Mouse (Mus musculus): ENCODE measurements around the gene Usp6nl. TPM values are rescaled to one million over a fixed set of nuclear protein-coding genes. Genes with fewer than 3 reads are reported as not detected.
A peak's percentile ranks its signal among the peaks of the same experiment; 100 is the strongest.

Gene Usp6nl
- polyA plus RNA-seq, 2 experiments, result 2.8 to 3.3 TPM

DNA sequence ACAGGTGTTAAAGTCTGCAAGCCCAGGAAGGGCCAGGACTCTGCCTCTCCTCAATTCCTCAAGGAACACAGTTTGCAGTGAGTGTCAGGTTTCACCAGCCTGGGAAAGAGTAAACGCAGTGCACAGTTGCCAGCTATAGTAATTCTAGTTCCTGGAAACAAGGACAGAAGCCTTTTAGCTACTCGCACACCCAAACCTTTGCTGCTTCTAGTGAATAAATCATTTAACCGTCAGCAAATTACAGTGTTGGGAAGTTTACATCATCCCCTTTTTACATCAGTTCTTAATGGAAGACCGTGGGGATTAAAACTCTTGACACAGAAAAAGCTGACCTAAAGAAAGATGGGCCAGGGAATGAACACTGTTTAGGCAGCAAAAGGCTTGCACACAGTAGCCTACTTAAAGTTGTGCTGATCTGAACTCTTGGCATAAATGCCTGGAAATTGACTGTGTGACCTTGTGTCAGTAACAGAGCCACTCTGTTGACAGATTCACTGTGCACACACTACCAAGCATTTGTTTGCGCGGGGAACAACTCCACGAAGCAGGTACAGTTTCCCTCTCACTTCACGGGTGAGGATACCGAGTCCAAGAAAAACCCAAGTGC lies 595 bp upstream of the Usp6nl start:
- WGBS (ENCODE audit: insufficient replicate concordance), result 26% methylated on average over 9 of the region's 9 CpGs
- ATAC-seq (ENCODE audit: insufficient read depth), result peak; percentile 32

GRCm38 (mm10) chr2:6322938-6323521 lies 563 bp downstream of the Usp6nl start:
- H3K9ac ChIP-seq (replicated peaks), result peak overlapping the region; percentile 80
- no peaks in the 10 kb centered on the region for H3K9me3 ChIP-seq (ENCODE audit: control insufficient read depth, low read length)
- H3K27me3 ChIP-seq (ENCODE audit: control insufficient read depth, insufficient read depth, low read length), result no peaks in the 10 kb centered on the region
- peak; percentile 34 to 44 (median 40) for DNase-seq (ENCODE audit: low read depth in 3 of 3, low spot score in 3 of 3)
- H3K36me3 ChIP-seq (replicated peaks; ENCODE audit: control insufficient read depth, insufficient read depth, low read depth), result no peaks in the 10 kb centered on the region
- H3K27ac ChIP-seq, result peak overlapping the region; percentile 47
- 1% methylated on average over 65 of the region's 70 CpGs for WGBS (ENCODE audit: insufficient replicate concordance)
- peak overlapping the region; percentile 80 for H3K4me2 ChIP-seq (ENCODE audit: low read depth)
- H3K4me3 ChIP-seq (ENCODE audit: insufficient read depth in 1 of 2, low read depth in 2 of 2, low read length in 2 of 2), result peak overlapping the region; percentile 87 to 98
- TF ChIP-seq CTCF (IDR thresholded peaks at IDR 0.05; ENCODE audit: low read depth) (peak; percentile 25; the same call in 1 of the 2 replicates), EP300 (IDR thresholded peaks at IDR 0.05; ENCODE audit: low read depth) (no peak)
- peaks cover 11 to 17% of the 10 kb centered on the region in 2 experiments for H3K4me1 ChIP-seq (replicated peaks; ENCODE audit: control insufficient read depth in 2 of 2, insufficient read depth in 2 of 2, low read length in 1 of 2)
- peak; percentile 55 for ATAC-seq (ENCODE audit: insufficient read depth)

More for the DNA sequence above, 595 bp upstream of the Usp6nl start:
- Histone ChIP-seq H3K27ac (peak overlapping the region; percentile 78), H3K4me1 (replicated peaks; ENCODE audit: control insufficient read depth in 2 of 2, insufficient read depth in 2 of 2, low read length in 1 of 2) (peaks cover 11 to 17% of the 10 kb centered on the region in 2 experiments), H3K9me3 (ENCODE audit: control insufficient read depth, low read length) (no peaks in the 10 kb centered on the region), H3K4me2 (ENCODE audit: low read depth) (peak overlapping the region; percentile 80), H3K4me3 (ENCODE audit: insufficient read depth in 1 of 2, low read depth in 2 of 2, low read length in 2 of 2) (peak overlapping the region; percentile 87 to 98), H3K36me3 (replicated peaks; ENCODE audit: control insufficient read depth, insufficient read depth, low read depth) (no peaks in the 10 kb centered on the region), H3K27me3 (ENCODE audit: control insufficient read depth, insufficient read depth, low read length) (no peaks in the 10 kb centered on the region), H3K9ac (replicated peaks) (peak overlapping the region; percentile 80)
- DNase-seq (ENCODE audit: low read depth in 3 of 3, low spot score in 3 of 3), result no peak
- TF ChIP-seq CTCF (IDR thresholded peaks at IDR 0.05; ENCODE audit: low read depth), result no peak
- no peak for TF ChIP-seq EP300 (IDR thresholded peaks at IDR 0.05; ENCODE audit: low read depth)

GRCm38 (mm10) chr2:6325646-6326045 lies 3.2 kb downstream of the Usp6nl start:
- Histone ChIP-seq H3K9ac (replicated peaks) (no peak overlapping the region), H3K4me2 (ENCODE audit: low read depth) (no peak overlapping the region), H3K36me3 (replicated peaks; ENCODE audit: control insufficient read depth, insufficient read depth, low read depth) (no peaks in the 10 kb centered on the region), H3K9me3 (ENCODE audit: control insufficient read depth, low read length) (no peaks in the 10 kb centered on the region), H3K4me3 (ENCODE audit: insufficient read depth in 1 of 2, low read depth in 2 of 2, low read length in 2 of 2) (no peak overlapping the region), H3K4me1 (replicated peaks; ENCODE audit: control insufficient read depth in 2 of 2, insufficient read depth in 2 of 2, low read length in 1 of 2) (peaks cover 23 to 34% of the 10 kb centered on the region in 2 experiments), H3K27me3 (ENCODE audit: control insufficient read depth, insufficient read depth, low read length) (no peaks in the 10 kb centered on the region), H3K27ac (no peak overlapping the region)
- ATAC-seq (ENCODE audit: insufficient read depth) (no peak), DNase-seq (ENCODE audit: low read depth in 3 of 3, low spot score in 3 of 3) (no peak)
- 80% methylated on average over 3 of the region's 3 CpGs for WGBS (ENCODE audit: insufficient replicate concordance)
- no peak for TF ChIP-seq CTCF (IDR thresholded peaks at IDR 0.05; ENCODE audit: low read depth)
- TF ChIP-seq EP300 (IDR thresholded peaks at IDR 0.05; ENCODE audit: low read depth), result no peak

DNA sequence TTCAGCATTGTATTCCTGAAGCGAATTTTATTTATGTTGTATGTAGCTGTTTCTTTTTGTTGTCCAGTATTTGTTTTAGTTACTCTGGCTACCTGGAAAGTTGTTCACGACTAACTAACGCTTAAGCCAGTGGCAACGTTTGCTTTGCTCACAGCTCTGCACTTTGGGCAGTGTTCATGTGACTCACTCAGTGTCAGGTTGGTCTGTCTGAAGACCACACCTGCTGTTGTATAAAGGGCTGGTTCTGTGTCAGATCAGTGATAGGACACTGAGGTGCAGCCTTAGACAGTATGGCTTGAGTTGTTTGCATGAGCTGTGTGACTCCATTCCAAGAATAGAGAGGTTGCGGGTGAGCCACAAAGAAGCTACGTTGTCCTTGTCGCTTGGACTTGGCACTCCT lies 6.5 kb downstream of the Usp6nl start:
- H3K27ac ChIP-seq, result no peak overlapping the region
- no peak for ATAC-seq (ENCODE audit: insufficient read depth)
- 72% methylated on average over 7 of the region's 7 CpGs for WGBS (ENCODE audit: insufficient replicate concordance)

GRCm38 (mm10) chr2:6330756-6331155 lies 8.3 kb downstream of the Usp6nl start:
- 62% methylated on average over 8 of the region's 8 CpGs for WGBS (ENCODE audit: insufficient replicate concordance)
- Histone ChIP-seq H3K4me3 (ENCODE audit: insufficient read depth in 1 of 2, low read depth in 2 of 2, low read length in 2 of 2) (no peak overlapping the region), H3K4me2 (ENCODE audit: low read depth) (peak overlapping the region; percentile 59), H3K27me3 (ENCODE audit: control insufficient read depth, insufficient read depth, low read length) (no peaks in the 10 kb centered on the region), H3K9me3 (ENCODE audit: control insufficient read depth, low read length) (no peaks in the 10 kb centered on the region), H3K9ac (replicated peaks) (no peak overlapping the region), H3K27ac (peak overlapping the region; percentile 19), H3K4me1 (replicated peaks; ENCODE audit: control insufficient read depth in 2 of 2, insufficient read depth in 2 of 2, low read length in 1 of 2) (peaks cover 49 to 56% of the 10 kb centered on the region in 2 experiments), H3K36me3 (replicated peaks; ENCODE audit: control insufficient read depth, insufficient read depth, low read depth) (no peaks in the 10 kb centered on the region)
- DNase-seq (ENCODE audit: low read depth in 3 of 3, low spot score in 3 of 3), result no peak
- TF ChIP-seq CTCF (IDR thresholded peaks at IDR 0.05; ENCODE audit: low read depth) (no peak), EP300 (IDR thresholded peaks at IDR 0.05; ENCODE audit: low read depth) (no peak)
- no peak for ATAC-seq (ENCODE audit: insufficient read depth)

More for the DNA sequence above, 6.5 kb downstream of the Usp6nl start:
- Histone ChIP-seq H3K4me3 (ENCODE audit: insufficient read depth in 1 of 2, low read depth in 2 of 2, low read length in 2 of 2) (no peak overlapping the region), H3K4me1 (replicated peaks; ENCODE audit: control insufficient read depth in 2 of 2, insufficient read depth in 2 of 2, low read length in 1 of 2) (peaks cover 44 to 50% of the 10 kb centered on the region in 2 experiments), H3K36me3 (replicated peaks; ENCODE audit: control insufficient read depth, insufficient read depth, low read depth) (no peaks in the 10 kb centered on the region), H3K9ac (replicated peaks) (no peak overlapping the region), H3K4me2 (ENCODE audit: low read depth) (no peak overlapping the region), H3K27me3 (ENCODE audit: control insufficient read depth, insufficient read depth, low read length) (no peaks in the 10 kb centered on the region), H3K9me3 (ENCODE audit: control insufficient read depth, low read length) (no peaks in the 10 kb centered on the region)
- DNase-seq (ENCODE audit: low read depth in 3 of 3, low spot score in 3 of 3), result no peak
- TF ChIP-seq EP300 (IDR thresholded peaks at IDR 0.05; ENCODE audit: low read depth), result no peak
- no peak for TF ChIP-seq CTCF (IDR thresholded peaks at IDR 0.05; ENCODE audit: low read depth)
